Mouse (Mus musculus) left cerebral cortex, postnatal 4 days (tissue): ENCODE results near the gene Nop10. TPM values are rescaled to one million over a fixed set of nuclear protein-coding genes. Genes with fewer than 3 reads are reported as not detected.

Source experiments
- total RNA-seq, 2 experiments: library from RNA; stranded (reverse); gene quantifications; 2 replicates each; pipeline ENCODE4 v1.2.3; 2021

Gene Nop10
- total RNA-seq, 2 experiments from 2014 or later = 72.4 to 79.6 TPM

Other genes starting within 250 kb of the Nop10 start
- not detected for gene Olfr1310, start 249.2 kb upstream of the Nop10 start, total RNA-seq
- gene Olfr1311, start 237.5 kb upstream of the Nop10 start, total RNA-seq = not detected
- not detected for gene Olfr1312, start 211.7 kb upstream of the Nop10 start, total RNA-seq
- gene Olfr1313, start 184.1 kb upstream of the Nop10 start, total RNA-seq = not detected
- gene Olfr1314, start 165.1 kb upstream of the Nop10 start, total RNA-seq = not detected
- gene Olfr1315-ps1, start 146.5 kb upstream of the Nop10 start, total RNA-seq = not detected
- gene Olfr1316, start 126.9 kb upstream of the Nop10 start, total RNA-seq = not detected
- not detected for gene Olfr1317, start 121.6 kb upstream of the Nop10 start, total RNA-seq
- gene Olfr1318, start 107.7 kb upstream of the Nop10 start, total RNA-seq = not detected
- gene Lpcat4, start 22.5 kb upstream of the Nop10 start, total RNA-seq = 10 to 100 TPM; 47.7 to 50.4 TPM
- not detected for gene Nutm1, start 2.6 kb upstream of the Nop10 start, total RNA-seq
- gene Slc12a6, start 3.9 kb downstream of the Nop10 start, total RNA-seq = 10 to 100 TPM; 84.1 to 87.2 TPM
- gene Gm21985, start 4.4 kb downstream of the Nop10 start, total RNA-seq = under 1 TPM in 1 of 2 experiments, not detected in 1; 0.64 TPM
- 100 to 1,000 TPM; 113 to 121 TPM for gene Emc4, start 106.1 kb downstream of the Nop10 start, total RNA-seq
- gene Katnbl1, start 117.3 kb downstream of the Nop10 start, total RNA-seq = 10 to 100 TPM; 21.0 to 22.4 TPM
- 10 to 100 TPM; 20.7 to 23.3 TPM for gene Emc7, start 193.1 kb downstream of the Nop10 start, total RNA-seq
- 1 to 10 TPM; 3.4 to 4.2 TPM for gene Chrm5, start 218.8 kb downstream of the Nop10 start, total RNA-seq
- 10 to 100 TPM in 1 of 2 experiments, 1 to 10 TPM in 1; 7.3 to 10.8 TPM for gene Aven, start 231.0 kb downstream of the Nop10 start, total RNA-seq